Mouse (Mus musculus): ENCODE measurements around the gene Cyp8b1.

The Cyp8b1 gene

GRCm38 (mm10) chr9:121916102-121916501, at the start of gene Cyp8b1:
Gene Cyp8b1, minus strand, starts transcription at chr9:121916305.
- DNase-seq, result no peak

GRCm38 (mm10) chr9:121964941-121965340, 48.8 kb upstream of the Cyp8b1 start:
- DNase-seq, result peak; percentile 57

GRCm38 (mm10) chr9:121959966-121960635, 44.0 kb upstream of the Cyp8b1 start:
- no peak for DNase-seq

GRCm38 (mm10) chr9:121952596-121952995, 36.5 kb upstream of the Cyp8b1 start:
- no peak for DNase-seq

- no peak for DNase-seq
Observed at GRCm38 (mm10) chr9:121951114-121951423, 35.0 kb upstream of the Cyp8b1 start.

GRCm38 (mm10) chr9:121950418-121951113, 34.5 kb upstream of the Cyp8b1 start, which contains the start of gene Fam198a:
Gene Fam198a, plus strand, starts transcription at chr9:121950988.
- peak; percentile 43 for DNase-seq

- no peak for DNase-seq
Observed at GRCm38 (mm10) chr9:121948431-121948830, 32.3 kb upstream of the Cyp8b1 start.

- DNase-seq, result peak; percentile 65
Observed at GRCm38 (mm10) chr9:121947784-121948183, 31.7 kb upstream of the Cyp8b1 start.

GRCm38 (mm10) chr9:121943628-121944027, 27.5 kb upstream of the Cyp8b1 start:
- no peak for DNase-seq

GRCm38 (mm10) chr9:121943005-121943404, 26.9 kb upstream of the Cyp8b1 start:
- no peak for DNase-seq

GRCm38 (mm10) chr9:121937944-121938355, 21.8 kb upstream of the Cyp8b1 start:
- no peak for DNase-seq

- no peak for DNase-seq
Observed at GRCm38 (mm10) chr9:121937451-121937864, 21.4 kb upstream of the Cyp8b1 start.

GRCm38 (mm10) chr9:121936952-121937351, 20.8 kb upstream of the Cyp8b1 start:
- DNase-seq, result peak; percentile 25

- DNase-seq, result no peak
Observed at GRCm38 (mm10) chr9:121934856-121935255, 18.8 kb upstream of the Cyp8b1 start.

GRCm38 (mm10) chr9:121928498-121928897, 12.4 kb upstream of the Cyp8b1 start:
- DNase-seq, result peak; percentile 43

GRCm38 (mm10) chr9:121927721-121928120, 11.6 kb upstream of the Cyp8b1 start:
- no peak for DNase-seq

GRCm38 (mm10) chr9:121926634-121927405, 10.7 kb upstream of the Cyp8b1 start:
- DNase-seq, result no peak

GRCm38 (mm10) chr9:121925959-121926358, 9.9 kb upstream of the Cyp8b1 start:
- DNase-seq, result no peak

- no peak for DNase-seq
Observed at GRCm38 (mm10) chr9:121924901-121925560, 8.9 kb upstream of the Cyp8b1 start.

GRCm38 (mm10) chr9:121923906-121924305, 7.8 kb upstream of the Cyp8b1 start:
- DNase-seq, result no peak

GRCm38 (mm10) chr9:121923443-121923842, 7.3 kb upstream of the Cyp8b1 start:
- no peak for DNase-seq

- no peak for DNase-seq
Observed at GRCm38 (mm10) chr9:121919027-121919501, 3.0 kb upstream of the Cyp8b1 start.

GRCm38 (mm10) chr9:121915056-121915455, 1.0 kb downstream of the Cyp8b1 start:
- no peak for DNase-seq

All from cerebellum, adult 8-10 months (tissue).